Mouse (Mus musculus): ENCODE data around the gene Tspan4.

Tspan4 gene

GRCm38 (mm10) chr7:141476981-141477370, 1.9 kb downstream of the Tspan4 start:
- no peak for DNase-seq (ENCODE audit: low spot score in 2 of 2)

DNA sequence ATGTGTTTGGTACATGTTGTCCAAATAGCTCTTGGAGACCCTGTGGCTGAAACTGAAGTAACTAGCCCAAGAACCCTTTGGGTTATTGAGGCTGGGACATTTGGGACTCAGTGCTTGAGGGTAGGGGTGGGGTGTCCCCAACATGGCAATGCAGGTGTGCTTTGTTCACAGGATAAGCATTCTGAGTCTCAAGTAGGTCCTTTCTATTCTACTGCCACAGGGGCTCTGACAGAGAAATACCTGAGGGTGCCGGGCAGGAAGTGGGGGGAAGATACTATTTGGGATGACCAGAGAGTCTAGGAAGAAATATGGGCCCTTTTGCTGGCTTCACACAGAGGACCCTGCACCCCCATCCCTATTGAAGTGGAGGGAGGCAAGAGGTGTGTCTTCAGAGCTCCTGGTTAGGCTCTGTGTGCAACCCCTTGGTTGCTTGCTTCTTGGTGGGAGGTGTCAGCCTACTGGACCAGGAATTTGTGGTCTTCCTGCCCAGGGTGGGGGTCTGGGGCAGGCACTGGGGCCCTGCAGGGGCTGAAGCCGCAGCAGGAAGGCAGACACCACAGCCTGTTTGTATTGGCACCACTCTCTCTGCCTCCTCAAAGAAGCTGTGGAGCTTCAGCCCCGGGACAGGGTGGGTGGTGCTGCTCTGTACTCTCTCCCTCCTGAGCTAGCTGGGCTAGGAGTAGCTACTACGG, 2.7 kb downstream of the Tspan4 start:
- DNase-seq (ENCODE audit: low spot score in 2 of 2), result no peak

DNA sequence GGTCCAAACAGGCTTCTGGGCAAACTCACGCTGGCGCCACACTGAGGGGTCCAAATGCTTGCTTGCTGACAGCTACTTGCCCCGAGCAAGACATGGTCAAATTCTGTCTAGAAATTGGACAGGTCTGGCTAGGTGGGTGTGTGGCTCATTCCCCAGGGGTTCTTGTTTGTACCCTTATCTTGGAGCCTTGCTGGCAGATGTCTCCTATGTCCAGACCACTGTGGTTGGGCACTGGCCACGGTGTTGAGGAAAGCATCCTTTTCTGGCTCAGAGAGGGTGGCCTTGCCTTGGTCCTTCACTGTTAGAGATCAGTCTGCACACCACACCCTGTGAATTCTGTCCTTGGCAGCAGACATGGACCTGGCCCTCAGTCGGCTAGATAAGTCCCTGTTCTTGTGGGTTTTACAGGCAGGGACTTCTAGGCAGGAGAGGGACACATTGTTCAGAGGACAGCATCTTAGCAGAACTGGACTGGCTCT, 3.3 kb downstream of the Tspan4 start:
- DNase-seq (ENCODE audit: low spot score in 2 of 2), result no peak

- DNase-seq (ENCODE audit: low spot score in 2 of 2), result no peak
Measured at GRCm38 (mm10) chr7:141480842-141481497, 5.9 kb downstream of the Tspan4 start.

- DNase-seq (ENCODE audit: low spot score in 2 of 2), result no peak
Measured at GRCm38 (mm10) chr7:141481498-141482401, 6.7 kb downstream of the Tspan4 start.

DNA sequence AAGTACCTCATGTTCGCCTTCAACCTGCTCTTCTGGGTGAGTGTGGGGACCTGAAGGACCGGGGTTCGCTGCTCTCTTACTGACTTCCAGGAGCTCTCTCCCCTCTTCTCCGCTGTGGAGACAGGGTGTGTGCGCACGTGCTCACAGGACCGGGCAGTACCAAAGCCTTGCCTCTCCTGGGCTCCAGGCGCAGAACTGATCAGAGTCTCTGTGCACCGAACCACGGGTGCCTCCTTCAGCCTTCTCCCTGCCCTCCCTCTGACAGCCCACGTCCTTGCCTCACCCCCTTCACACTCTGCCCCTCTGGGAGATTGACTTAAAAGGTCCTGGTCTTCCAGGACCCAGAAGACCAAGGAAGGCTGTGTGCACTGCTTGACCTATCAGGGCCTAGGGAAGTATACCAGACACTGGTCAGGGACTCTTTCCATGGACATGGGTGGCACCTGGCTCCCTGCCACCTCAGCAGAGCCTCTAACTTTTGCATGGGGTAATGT, 7.5 kb downstream of the Tspan4 start:
- DNase-seq (ENCODE audit: low spot score in 2 of 2), result no peak

GRCm38 (mm10) chr7:141483114-141483653, 8.1 kb downstream of the Tspan4 start:
- no peak for DNase-seq (ENCODE audit: low spot score in 2 of 2)

GRCm38 (mm10) chr7:141484186-141485120, 9.4 kb downstream of the Tspan4 start:
- no peak for DNase-seq (ENCODE audit: low spot score in 2 of 2)

- no peak for DNase-seq (ENCODE audit: low spot score in 2 of 2)
Measured at GRCm38 (mm10) chr7:141485186-141485585, 10.1 kb downstream of the Tspan4 start.

GRCm38 (mm10) chr7:141485606-141486005, 10.6 kb downstream of the Tspan4 start:
- no peak for DNase-seq (ENCODE audit: low spot score in 2 of 2)

DNA sequence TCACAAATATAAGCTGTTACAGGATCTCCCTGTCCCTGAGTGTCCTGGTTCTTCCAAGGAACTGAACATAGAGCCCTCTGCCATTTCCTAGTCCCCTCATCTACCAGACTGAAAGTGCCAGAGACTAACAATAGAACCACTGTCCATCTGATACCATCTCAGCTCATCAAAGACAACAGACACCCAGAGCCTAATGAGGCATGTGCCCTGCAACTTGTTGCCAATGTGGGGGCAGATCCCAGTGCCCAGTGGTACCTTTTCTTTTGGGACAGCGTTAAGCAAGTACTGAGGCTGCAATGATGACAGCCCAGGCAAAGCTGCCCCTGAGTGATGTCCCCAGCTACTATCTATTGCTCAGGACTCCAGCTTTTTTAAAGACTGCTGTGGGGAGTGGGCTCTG, 11.2 kb downstream of the Tspan4 start:
- DNase-seq (ENCODE audit: low spot score in 2 of 2), result no peak

- no peak for DNase-seq (ENCODE audit: low spot score in 2 of 2)
Measured at GRCm38 (mm10) chr7:141487141-141487540, 12.1 kb downstream of the Tspan4 start.

DNA sequence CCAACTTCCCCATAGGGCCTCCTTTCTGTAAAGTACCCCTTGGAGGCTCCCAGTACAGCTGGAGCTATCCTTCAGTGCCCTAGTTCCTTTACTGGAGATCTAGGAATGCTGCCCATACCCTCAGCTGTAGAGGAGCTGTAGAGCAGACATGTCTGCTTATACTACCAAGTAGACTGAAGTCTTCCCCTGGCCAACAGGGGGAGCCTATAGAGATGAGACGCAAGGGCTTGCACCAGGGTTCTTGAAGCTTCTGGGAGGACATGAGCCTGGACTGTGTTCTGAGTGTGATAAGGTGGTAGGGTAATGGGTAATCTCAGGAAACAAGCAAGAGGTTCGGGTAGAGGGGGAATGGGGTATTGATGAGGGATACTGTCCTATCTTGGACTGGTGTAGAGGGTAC, 16.1 kb downstream of the Tspan4 start:
- no peak for DNase-seq (ENCODE audit: low spot score in 2 of 2)

GRCm38 (mm10) chr7:141492738-141493137, 17.7 kb downstream of the Tspan4 start:
- DNase-seq (ENCODE audit: low spot score in 2 of 2), result no peak

GRCm38 (mm10) chr7:141493729-141494128, 18.7 kb downstream of the Tspan4 start:
- no peak for DNase-seq (ENCODE audit: low spot score in 2 of 2)

DNA sequence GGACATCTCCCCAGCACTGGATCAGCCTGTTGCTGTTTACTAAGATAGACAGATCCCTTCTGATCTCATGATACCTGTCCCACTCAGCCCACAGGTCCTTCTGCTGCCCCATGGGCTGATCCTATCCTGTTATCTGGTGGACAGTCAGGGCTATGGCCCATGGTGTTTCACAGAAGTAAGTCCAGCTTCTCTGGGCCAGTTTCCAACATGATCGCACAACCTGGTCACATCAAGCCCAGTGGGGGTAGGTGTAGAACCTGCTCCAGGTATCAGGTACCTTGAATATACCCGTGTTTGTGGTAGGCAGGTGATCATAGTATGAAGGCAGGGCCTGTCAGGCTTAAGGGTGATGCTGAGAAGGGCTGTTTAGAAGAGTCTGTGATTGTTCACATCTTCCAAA, 20.3 kb downstream of the Tspan4 start:
- no peak for DNase-seq (ENCODE audit: low spot score in 2 of 2)

DNA sequence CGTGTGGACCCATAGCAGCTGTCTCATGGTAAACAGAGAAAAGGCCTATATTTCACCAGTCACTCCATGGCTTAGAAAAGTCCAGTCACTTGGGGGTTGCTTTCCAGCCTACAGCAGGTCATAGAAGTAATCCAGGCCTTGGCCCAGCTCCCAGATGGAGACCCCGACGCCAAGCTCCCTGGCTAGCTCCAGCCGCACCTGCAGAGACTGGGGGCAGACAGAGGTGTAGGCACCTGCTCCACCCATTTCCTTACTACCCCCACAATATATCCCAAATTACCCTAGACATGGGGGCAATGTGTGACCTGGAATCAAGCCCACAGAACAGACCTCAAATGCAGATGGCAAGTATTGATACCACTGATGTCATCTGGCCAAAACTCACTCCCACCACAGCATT, 20.9 kb downstream of the Tspan4 start:
- DNase-seq (ENCODE audit: low spot score in 2 of 2), result no peak

GRCm38 (mm10) chr7:141497600-141497999, 22.6 kb downstream of the Tspan4 start:
- no peak for DNase-seq (ENCODE audit: low spot score in 2 of 2)

DNA sequence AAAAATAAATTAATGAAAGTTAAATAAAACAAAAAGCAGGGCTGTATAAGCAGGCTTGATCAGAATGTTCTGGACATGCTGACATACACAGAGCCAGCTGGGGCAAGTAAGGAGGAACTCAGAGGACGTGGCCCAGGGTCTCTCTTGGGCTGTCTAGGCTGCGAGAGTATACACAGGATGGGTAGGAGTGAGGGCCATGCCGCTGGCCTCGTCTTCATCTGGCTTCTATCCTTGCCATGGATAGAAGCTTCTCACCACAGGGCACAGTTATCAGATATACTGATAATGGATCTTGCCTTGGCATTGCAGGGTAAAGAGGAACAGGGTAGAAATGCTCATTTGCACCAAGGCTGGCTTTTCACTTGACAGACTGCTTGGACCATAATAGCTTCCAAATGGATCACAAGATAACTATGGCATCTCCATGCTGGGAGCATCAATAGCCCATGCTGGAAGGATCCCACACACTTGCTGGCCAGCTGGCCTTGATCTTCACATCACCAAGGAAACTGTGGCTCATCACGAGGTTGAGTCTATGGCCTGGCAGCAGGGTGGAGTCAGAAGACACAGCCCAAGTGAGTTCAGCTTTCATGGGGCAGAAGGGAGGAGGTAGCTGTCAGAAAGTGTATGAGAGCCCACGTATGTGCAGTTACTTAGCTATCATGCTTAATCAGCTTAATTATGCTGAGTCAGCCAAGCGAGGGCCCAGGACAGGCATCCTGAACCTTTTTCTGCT, 26.9 kb downstream of the Tspan4 start:
- DNase-seq (ENCODE audit: low spot score in 2 of 2), result no peak

DNA sequence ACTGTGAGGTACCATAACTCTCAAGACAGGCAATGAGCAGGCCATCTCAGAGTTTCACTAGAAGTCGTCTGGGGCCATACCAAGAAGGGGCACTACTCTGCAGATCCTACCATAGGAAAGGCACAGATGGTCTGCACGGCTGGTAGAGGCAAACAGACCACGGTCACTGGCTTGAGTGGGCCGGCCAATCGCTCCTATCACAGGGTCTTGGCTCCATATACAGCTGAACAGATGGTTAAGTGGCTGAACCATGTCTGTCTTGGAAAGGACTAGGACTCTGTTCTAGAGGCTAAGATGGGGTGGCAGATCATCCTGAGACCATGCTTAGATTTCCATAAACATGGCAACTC, 27.5 kb downstream of the Tspan4 start:
- no peak for DNase-seq (ENCODE audit: low spot score in 2 of 2)
